Mouse (Mus musculus) brain, embryonic 18.5 days (tissue): ENCODE data around the gene Ubxn10.

Experiments
- DNase-seq: peaks from one replicate; pipeline ENCODE4 v3.0.0-alpha.2; 2012; ENCODE audit warnings: low read depth, low spot score

Gene Ubxn10

DNA sequence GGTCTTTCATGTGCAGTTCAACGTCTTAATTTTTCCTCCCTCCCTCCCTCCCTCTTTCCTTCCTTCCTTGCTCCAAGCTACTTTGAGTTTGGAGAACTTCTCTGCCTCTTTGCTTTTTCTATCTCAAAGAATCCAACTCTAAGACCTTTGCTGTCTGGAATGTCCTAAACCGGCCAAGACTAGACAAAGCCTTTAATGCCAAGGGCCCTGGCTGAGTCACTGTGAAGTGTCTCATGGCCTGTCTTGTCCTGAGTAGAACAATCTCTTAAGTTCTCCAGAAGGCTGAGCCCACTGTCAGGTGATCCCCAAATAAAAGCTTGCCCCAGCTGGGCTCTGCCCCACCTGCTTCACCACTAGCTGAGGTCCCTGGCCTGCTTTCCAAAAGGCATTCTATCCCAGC, 34.9 kb downstream of the Ubxn10 start:
- DNase-seq: no peak

DNA sequence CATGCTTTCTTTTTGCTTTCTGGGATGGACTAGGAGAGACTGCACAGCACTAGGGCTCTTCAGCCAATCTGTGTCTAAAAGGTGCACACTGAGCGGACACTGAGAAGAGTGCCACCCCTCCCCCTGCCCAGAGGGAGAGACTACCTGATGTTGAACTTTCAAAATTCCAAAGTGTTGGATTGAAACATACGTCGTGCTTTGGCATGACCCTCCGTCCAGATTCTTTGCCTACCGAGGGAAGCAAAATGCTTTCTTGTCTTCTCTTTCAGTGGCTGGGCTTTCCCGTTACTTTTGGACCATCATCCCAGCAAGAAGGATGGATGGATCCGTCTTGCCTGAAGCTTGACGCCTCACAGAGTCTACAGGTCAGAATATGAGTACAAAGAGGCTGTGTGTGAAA, 35.9 kb downstream of the Ubxn10 start:
- no peak for DNase-seq

DNA sequence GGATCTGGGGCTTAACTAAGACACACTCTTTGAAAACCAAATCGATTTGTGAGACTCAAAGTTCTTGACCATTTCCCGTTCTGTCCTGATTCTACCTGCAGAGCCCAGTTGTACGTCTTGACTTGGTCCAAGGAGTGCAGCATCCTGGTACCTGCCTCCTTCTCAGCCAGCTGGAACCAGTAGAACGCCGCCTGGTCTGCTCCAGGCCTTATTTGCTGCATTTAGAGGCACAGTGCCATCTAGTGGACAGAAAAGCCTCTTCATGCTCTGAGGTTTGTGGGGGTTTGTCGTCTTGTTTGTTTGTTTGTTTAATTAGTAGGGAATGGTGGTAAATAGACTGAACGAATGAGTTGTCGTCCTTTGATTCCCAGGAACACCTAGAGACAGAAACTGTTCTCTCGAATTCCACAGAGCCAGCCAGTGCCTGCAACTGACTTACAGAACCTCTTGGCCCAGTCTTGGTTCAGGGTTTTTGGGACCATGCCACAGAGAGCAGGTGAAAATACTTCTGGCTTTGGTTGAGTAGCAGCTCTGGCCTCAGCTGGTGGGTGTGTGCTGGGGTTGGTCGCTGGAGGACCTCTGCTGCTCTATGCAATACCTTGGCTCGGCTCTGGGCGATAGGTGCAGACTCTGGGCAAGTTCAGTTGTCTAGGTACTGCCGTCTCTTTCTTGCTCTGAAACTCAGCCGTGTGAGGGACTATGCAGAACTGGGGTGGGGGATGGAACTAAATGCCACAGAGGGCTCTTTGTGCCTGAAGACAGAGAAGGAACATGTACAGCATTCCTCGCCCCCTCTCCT, 36.6 kb downstream of the Ubxn10 start:
- no peak for DNase-seq

DNA sequence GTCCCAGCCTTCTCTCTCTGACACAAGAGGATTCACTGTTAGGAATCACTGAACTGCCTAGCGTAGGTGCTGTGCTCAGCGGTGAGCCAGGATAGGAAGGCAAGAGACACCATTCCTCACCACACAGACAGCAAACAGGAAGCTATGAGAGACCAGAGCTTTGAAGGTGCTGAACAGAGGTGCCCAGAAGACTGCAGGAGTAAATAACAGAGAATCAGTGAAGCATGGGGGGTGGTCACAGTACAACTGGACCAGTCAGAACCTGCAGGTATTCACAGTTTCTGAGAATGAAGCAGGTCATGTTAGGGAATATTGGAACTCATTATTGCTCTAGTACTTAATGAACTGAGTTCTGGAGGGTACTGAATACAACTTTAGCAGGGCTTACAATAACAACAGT, 38.7 kb downstream of the Ubxn10 start:
- no peak for DNase-seq

DNA sequence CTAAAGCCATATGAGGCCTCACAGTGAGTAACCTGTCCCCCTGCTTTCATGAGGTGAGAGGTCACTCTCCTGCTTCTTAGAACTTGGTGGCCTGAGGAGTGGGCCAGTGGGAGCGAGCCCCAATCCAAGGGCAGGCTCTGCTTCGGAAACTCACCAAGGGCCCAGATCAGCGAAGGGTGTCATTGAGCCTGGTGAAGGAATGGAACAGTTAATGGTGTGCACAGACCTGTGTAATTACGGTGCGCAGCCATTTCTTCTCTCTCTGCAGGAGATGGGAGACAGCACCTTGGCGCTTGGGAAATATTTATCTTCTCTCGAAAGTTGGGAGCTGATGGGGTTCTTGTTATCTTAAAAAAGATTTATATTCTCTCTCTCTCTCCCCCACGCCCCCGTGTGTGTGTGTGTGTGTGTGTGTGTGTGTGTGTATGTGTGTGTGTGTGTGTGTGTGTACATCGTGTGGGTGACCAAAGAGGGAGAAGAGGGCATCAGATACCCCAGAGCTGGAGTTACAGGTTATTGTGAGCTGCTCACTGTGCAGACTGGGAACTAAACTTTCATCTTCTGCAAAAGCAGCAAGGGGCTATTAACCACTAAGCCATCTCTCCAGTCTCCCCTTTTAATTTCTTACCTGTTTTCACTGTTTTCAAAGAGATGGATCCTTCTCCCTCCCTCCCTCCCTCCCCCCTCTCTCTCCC, 39.7 kb downstream of the Ubxn10 start:
- no peak for DNase-seq

DNA sequence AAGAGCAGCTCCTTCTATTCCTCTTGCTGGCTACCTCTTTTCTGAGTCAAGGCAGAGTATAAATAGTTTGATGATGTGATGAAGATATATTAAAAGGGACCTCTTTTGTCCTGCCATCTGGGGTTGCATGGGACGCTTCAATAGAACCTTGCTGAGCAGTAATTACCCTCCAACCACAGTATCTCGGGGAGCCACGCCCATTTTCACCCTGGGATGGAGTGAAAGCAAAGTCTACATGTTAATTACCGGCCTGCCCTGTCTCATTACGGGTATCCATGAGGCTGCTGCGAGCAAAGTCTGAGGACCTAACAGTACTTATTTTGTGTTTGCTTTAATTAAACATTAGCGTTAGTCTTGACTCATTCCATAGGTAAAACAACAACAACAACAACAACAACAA, 40.2 kb downstream of the Ubxn10 start:
- DNase-seq: no peak

DNA sequence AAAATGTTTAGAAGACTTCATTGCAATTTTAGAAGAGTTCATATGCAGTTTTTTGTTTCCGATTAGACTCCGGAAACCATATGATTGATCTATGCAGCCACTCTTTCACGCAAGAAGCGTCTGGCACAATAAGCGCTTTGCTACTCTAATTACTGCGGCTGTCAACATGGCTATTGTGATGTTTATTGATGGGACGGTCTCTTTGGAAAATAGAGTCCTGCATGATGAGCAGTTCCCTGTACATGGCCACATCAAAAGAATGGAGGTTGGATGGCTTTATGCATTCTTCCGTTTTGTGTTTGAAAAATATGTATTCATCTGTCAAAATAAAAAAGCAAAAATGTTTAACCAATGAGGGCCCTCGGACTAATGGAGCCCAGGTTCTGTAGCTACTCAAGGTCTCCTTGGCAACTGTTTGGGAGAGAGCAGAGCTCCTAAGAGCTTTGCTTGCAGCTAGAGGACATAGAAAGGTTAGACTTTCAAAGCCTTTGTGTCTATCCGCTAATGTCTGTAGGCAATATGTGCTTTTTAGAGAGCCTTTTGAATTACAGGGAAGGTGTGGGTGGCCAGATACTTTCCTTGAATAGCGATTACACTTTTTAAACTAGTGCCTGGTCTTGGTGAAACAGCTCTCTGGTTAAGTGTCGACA, 43.8 kb downstream of the Ubxn10 start:
- DNase-seq: no peak

DNA sequence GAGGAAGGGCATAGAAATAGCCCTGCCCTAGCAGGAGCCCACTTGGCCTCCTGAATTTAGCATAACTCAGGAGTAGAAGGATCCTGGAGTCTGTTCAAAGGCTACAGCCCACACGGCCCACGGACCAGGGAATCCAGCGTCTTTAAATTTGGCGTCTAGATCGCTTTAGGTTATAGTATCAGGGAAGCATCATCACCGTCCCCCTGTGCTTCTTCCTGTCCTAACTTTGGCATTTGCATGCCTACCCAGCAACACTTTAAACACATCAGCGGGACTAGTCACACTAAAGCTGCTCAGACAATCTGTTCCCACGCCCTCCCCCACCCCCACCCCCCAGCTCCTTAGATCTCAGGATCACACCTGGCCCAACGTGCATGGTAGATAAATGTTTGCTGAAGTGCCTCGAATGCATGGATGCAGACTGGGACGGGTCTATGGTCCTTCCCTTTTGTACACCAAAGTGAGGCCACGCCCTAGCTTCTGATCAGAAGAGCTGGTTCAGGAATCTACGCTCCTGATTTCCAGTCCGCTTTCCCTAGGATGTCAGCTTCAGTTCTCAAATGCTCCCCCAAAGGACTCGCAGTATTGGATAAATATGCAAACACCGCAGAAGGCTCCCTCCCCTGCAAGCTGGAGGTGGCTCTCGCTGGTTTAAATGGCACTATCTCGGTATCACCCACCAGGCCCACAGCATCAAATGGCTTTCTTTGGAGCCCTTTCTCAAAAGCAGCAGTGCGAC, 45.4 kb downstream of the Ubxn10 start:
- no peak for DNase-seq

GRCm38 (mm10) chr4:138690561-138690960, 46.4 kb downstream of the Ubxn10 start:
- DNase-seq: no peak

- DNase-seq: no peak
These were observed 47.9 kb downstream of the Ubxn10 start for GRCm38 (mm10) chr4:138689094-138689512.

GRCm38 (mm10) chr4:138685813-138686212, 51.2 kb downstream of the Ubxn10 start:
- DNase-seq: no peak

- DNase-seq: no peak
These were observed 54.2 kb downstream of the Ubxn10 start for GRCm38 (mm10) chr4:138682760-138683159.

GRCm38 (mm10) chr4:138680124-138680523, 56.8 kb downstream of the Ubxn10 start:
- no peak for DNase-seq

DNA sequence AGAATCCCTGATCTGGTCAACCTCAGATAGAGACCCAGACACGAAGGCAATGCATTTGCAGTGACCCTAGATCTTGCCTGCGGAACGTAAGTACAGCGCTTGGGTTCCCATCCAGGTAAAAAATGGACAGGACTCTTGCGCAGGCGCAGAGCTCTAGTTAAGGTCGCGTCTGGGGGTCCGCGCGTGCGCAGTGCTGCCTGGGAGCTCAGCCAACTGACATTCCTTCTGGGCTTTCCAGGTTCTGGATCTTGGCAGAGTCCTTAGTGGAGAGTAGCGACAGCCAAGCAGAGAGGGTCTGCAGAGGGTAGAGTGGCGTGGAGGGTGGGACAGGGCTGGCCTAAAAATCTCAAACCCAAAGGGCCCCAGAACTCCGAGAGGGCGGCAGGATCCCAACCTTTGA, 59.4 kb downstream of the Ubxn10 start:
- DNase-seq: no peak

- DNase-seq: no peak
These were observed 60.5 kb downstream of the Ubxn10 start for GRCm38 (mm10) chr4:138676480-138676879.

DNA sequence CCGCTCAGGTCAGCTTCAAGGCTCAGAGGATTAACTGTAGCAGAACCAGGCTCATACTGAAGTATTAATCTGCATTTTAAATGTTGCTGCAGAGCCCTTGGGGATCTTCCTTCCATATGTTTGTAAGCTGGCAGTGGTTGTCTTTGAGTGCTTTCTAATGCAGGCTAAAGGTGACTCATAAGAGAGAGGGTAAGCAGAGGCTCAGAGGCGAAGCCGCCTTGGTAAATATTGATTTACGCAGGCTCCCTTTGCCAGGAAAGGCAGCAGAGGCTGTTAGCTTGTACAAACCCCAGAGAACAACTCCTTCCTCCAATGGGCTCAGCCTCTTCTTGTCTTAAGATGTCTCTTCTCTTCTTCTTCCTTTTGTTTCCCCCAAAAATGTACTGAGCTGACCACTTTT, 64.8 kb downstream of the Ubxn10 start:
- no peak for DNase-seq

DNA sequence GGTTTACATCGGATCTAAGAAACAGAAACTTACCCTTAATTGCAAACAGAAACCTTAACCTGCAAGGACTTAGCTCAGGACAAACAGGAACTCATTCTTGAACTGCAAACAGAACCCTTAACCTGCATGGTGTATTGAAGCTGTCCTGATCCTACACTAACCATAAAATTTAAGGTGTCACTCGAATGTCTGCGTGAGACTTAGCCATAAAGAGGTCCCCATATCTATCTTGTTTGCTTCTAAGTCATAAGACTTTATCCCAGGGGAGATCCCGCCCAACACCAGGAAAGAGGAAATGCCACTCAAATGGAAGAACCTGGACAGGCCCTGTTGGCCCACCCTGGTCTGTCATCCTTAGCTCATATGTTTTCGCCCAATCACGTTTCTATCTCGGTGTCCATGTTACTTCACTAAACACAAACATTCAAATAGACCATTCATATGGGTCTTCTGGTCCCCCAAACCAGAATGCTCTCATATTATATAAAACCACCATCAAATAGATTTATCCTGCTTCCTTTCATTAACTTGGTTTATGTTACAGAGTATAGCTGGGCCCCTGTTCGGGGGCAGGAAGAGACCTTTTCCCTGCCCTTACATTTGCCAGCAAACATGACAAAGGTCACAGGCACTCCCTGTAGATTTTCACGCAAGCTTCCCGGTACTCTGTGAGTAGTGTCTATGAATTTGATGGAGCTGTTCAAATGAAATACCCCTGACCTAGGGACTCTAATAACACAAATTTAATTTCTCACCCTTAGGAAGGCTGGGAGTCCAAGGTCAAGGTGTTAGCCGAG, 66.7 kb downstream of the Ubxn10 start:
- DNase-seq: no peak

- DNase-seq: no peak
These were observed 70.4 kb downstream of the Ubxn10 start for GRCm38 (mm10) chr4:138666521-138666920.

- no peak for DNase-seq
These were observed 76.9 kb downstream of the Ubxn10 start for GRCm38 (mm10) chr4:138659936-138660602.
